In genomic region chr2:106855623-106856350, GRCm38 (mm10) we compare ENCODE assay signal across 7 mouse cellular contexts.
DNase-seq lines count a peak whose midpoint lies in the region; ATAC-seq and TF ChIP-seq lines count a peak whose summit lies in the region.

No protein-coding gene starts in this region.

- no peak for TF ChIP-seq EP300 in ES-Bruce4 (IDR thresholded peaks at IDR 0.05; ENCODE audit: insufficient read depth, low read depth, low read length)

- no peak overlapping the region for H3K9ac ChIP-seq in ES-Bruce4 (ENCODE audit: low read depth, poor library complexity, severe bottlenecking)
- H3K9ac ChIP-seq in heart, embryonic 14.5 days (ENCODE audit: low read length) = no peak overlapping the region; the same call in 1 of the 2 replicates
- no peak overlapping the region for H3K9ac ChIP-seq in neural tube, embryonic 14.5 days (replicated peaks; ENCODE audit: low read depth, low read length)

- H3K4me1 ChIP-seq in ES-Bruce4 (ENCODE audit: control insufficient read depth, insufficient read depth, low read length) = peaks cover 2% of the 10 kb centered on the region
- H3K4me1 ChIP-seq in heart, embryonic 14.5 days (ENCODE audit: control insufficient read depth in 2 of 2, insufficient read depth in 2 of 2, low read length in 2 of 2) = peaks cover 36 to 59% of the 10 kb centered on the region in 2 experiments
- H3K4me1 ChIP-seq in neural tube, embryonic 14.5 days (ENCODE audit: control insufficient read depth, insufficient read depth, low read length) = peaks cover 25% of the 10 kb centered on the region

- H3K9me3 ChIP-seq in ES-Bruce4 (replicated peaks; ENCODE audit: control insufficient read depth, insufficient read depth, low read length, poor library complexity, severe bottlenecking) = no peaks in the 10 kb centered on the region
- no peaks in the 10 kb centered on the region for H3K9me3 ChIP-seq in heart, embryonic 14.5 days (ENCODE audit: control insufficient read depth, low read length)
- no peaks in the 10 kb centered on the region for H3K9me3 ChIP-seq in neural tube, embryonic 14.5 days (ENCODE audit: control insufficient read depth, low read length)

- no peaks in the 10 kb centered on the region for H3K27me3 ChIP-seq in ES-Bruce4 (ENCODE audit: control insufficient read depth, insufficient read depth, low read length, poor library complexity, severe bottlenecking)
- no peaks in the 10 kb centered on the region for H3K27me3 ChIP-seq in heart, embryonic 14.5 days (ENCODE audit: control insufficient read depth, insufficient read depth, low read length)
- no peaks in the 10 kb centered on the region for H3K27me3 ChIP-seq in neural tube, embryonic 14.5 days (ENCODE audit: control insufficient read depth, insufficient read depth, low read length)

- 35% methylated on average over 12 of the region's 12 CpGs for WGBS in heart, embryonic 14.5 days
- 14% methylated on average over 12 of the region's 12 CpGs for WGBS in neural tube, embryonic 14.5 days

- intact Hi-C loops in left cerebral cortex, adult 2 months (cut with DNase I) = no loop called here

- peak; percentile 27 for TF ChIP-seq CTCF in ES-Bruce4 (IDR thresholded peaks at IDR 0.05; ENCODE audit: low read depth, low read length)
- no peak; the same call in 1 of the 2 replicates for TF ChIP-seq CTCF in left cerebral cortex, adult 2 months (IDR thresholded peaks at IDR 0.05)

- no peak overlapping the region for H3K4me3 ChIP-seq in ES-Bruce4 (ENCODE audit: low read depth, low read length)
- H3K4me3 ChIP-seq in heart, embryonic 14.5 days (ENCODE audit: control insufficient read depth in 1 of 2, insufficient read depth in 1 of 2, low read depth in 1 of 2, low read length in 2 of 2) = no peak overlapping the region
- no peak overlapping the region for H3K4me3 ChIP-seq in neural tube, embryonic 14.5 days (ENCODE audit: low read depth, low read length)
- H3K4me3 ChIP-seq in left cerebral cortex, adult 2 months = no peak overlapping the region

- H3K27ac ChIP-seq in ES-Bruce4 (ENCODE audit: insufficient read depth, low read length) = no peak overlapping the region
- peak overlapping the region; percentile 15 to 48; a peak in 3 of 4 replicates for H3K27ac ChIP-seq in heart, embryonic 14.5 days (replicated peaks in 1 of 2; ENCODE audit: control insufficient read depth in 1 of 2, insufficient read depth in 1 of 2, low read depth in 2 of 2, low read length in 2 of 2)
- no peak overlapping the region for H3K27ac ChIP-seq in neural tube, embryonic 14.5 days (ENCODE audit: low read depth, low read length)
- H3K27ac ChIP-seq in left cerebral cortex, adult 2 months = no peak overlapping the region

- H3K36me3 ChIP-seq in ES-Bruce4 (ENCODE audit: control insufficient read depth, insufficient read depth, low read length, poor library complexity, severe bottlenecking) = no peaks in the 10 kb centered on the region
- no peaks in the 10 kb centered on the region for H3K36me3 ChIP-seq in heart, embryonic 14.5 days (ENCODE audit: control insufficient read depth, insufficient read depth, low read length)
- no peaks in the 10 kb centered on the region for H3K36me3 ChIP-seq in neural tube, embryonic 14.5 days (ENCODE audit: control insufficient read depth, insufficient read depth, low read length)

- H3K4me2 ChIP-seq in heart, embryonic 14.5 days (ENCODE audit: low read length) = peak overlapping the region; percentile 0; the same call in 1 of the 2 replicates
- H3K4me2 ChIP-seq in neural tube, embryonic 14.5 days (ENCODE audit: low read depth, low read length) = no peak overlapping the region

- no peak for ATAC-seq in heart, embryonic 14.5 days (ENCODE audit: insufficient number of reproducible peaks, insufficient read depth, low FRiP score, low read depth)
- peak; percentile 58; the same call in 1 of the 2 replicates for ATAC-seq in neural tube, embryonic 14.5 days (ENCODE audit: low read depth)

- DNase-seq in adrenal gland, adult 2 months = peak; percentile 70
- DNase-seq in kidney, postnatal 4 days = peak; percentile 52 to 71
- no peak for DNase-seq in left cerebral cortex, adult 2 months (ENCODE audit: extremely low spot score in 1 of 2, low spot score in 2 of 2)
- DNase-seq in testis, postnatal 10 days (ENCODE audit: low spot score) = no peak

- TF ChIP-seq POLR2A in ES-Bruce4 (IDR thresholded peaks at IDR 0.05; ENCODE audit: insufficient read depth, low read length) = no peak

Comparison
In these comparisons a context has a peak if more than half of its experiments do, and no peak if none do; other contexts are left out.
1. H3K27ac ChIP-seq: peak in heart, embryonic 14.5 days (2 of 2); none in ES-Bruce4 (single experiment), neural tube, embryonic 14.5 days (single experiment) and left cerebral cortex, adult 2 months (single experiment).
2. DNase-seq: peak in adrenal gland, adult 2 months (single experiment) and kidney, postnatal 4 days (2 of 2); none in left cerebral cortex, adult 2 months (0 of 2) and testis, postnatal 10 days (single experiment).